Mouse (Mus musculus): ENCODE measurements around the gene Plekhd1.

Gene Plekhd1

GRCm38 (mm10) chr12:80751556-80751955, 59.2 kb downstream of the Plekhd1 start:
- no peak for DNase-seq (ENCODE audit: low spot score in 2 of 2)

GRCm38 (mm10) chr12:80757751-80758558, 65.6 kb downstream of the Plekhd1 start:
- peak in 1 of 2 experiments; percentile 13 for DNase-seq (ENCODE audit: low spot score in 2 of 2)

GRCm38 (mm10) chr12:80758559-80759386, 66.4 kb downstream of the Plekhd1 start:
- no peak for DNase-seq (ENCODE audit: low spot score in 2 of 2)

DNA sequence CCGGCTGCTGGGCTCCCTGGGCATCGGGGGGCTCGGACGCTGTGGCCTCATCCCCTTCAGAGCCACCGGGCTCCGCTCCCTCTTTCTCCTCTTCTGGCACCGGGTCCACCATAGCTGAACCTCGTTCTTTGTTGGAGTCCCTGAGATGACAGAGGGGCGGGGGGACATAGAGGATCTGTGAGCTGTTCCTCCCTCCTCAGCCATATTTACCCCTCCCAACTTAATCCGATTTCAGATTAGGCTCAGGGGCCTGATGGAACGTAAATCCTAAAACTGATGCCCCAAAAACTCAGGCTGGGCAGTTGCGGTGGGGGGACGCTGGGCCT, 67.0 kb downstream of the Plekhd1 start:
- no peak for DNase-seq (ENCODE audit: low spot score in 2 of 2)

- no peak for DNase-seq (ENCODE audit: low spot score in 2 of 2)
Observed at GRCm38 (mm10) chr12:80759713-80760395, 67.5 kb downstream of the Plekhd1 start.

DNA sequence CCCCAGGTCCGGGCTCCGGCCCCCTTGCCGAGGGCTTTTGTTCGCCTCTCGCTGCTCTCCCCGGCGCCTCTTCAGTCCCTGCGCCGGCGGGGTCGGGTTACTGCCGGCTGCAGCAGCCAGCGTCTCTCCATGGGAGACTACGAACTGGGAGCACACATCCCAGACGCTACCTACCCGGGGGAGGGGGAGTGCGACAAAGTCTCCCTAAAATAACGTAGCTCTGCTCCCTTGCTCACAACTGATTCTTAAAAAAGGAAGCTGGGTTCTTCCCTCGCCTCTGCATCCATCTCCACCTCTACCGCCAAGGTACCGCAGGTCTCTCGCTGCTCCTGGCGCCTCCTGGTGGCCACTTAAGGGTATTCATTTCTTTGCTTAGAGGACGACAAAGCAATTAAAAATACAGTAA, 68.0 kb downstream of the Plekhd1 start, which contains the start of gene Ccdc177:
Ccdc177 (minus strand) TSS at position 292 of the 406 bp plus-strand sequence.
- DNase-seq (ENCODE audit: low spot score in 2 of 2), result peak; percentile 53 to 61

DNA sequence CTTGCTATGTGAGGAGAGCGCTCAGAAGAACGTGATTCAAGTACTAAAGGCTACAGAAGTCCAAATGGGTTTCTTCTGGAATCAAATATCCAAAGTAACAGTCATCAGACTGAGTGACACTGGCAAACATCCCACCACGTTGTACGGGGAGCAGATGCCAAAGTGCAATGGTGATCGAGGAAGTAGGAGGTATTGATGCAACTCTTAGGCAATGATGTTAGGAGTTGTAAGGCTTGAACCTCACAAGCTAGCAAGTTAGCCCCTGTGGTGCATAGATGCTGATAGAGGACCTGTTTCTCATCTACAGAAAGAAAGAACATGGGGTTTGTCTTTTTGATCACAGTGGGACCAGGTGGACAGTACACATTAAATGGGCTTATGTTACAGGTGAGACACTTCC, 70.6 kb downstream of the Plekhd1 start:
- no peak for DNase-seq (ENCODE audit: low spot score in 2 of 2)

DNA sequence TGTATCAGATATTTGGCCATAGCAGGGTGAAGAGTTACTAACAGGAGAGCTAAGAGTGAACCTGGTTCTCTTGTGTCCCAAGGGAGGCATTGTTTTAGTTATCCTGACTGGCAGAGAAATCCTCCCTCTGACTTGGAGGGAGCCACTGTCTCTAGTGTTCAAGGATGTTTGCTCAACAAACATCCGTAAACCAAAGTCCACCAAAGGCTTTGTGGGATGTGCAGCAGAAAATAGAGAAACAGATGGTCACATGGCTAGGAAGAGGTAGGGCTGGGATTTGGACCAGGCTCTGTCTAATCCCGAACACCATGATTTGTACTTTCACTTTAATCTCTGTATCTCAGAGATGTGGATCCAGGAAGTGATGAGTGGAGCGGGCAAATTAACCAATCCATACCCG, 71.7 kb downstream of the Plekhd1 start:
- DNase-seq (ENCODE audit: low spot score in 2 of 2), result no peak

- peak; percentile 42 to 50 for DNase-seq (ENCODE audit: low spot score in 2 of 2)
Observed at GRCm38 (mm10) chr12:80769697-80770096, 77.3 kb downstream of the Plekhd1 start.

Measured in spleen, postnatal 36 days (tissue).